Mouse (Mus musculus): Measurements from ENCODE around the gene Trim58. TPM values are rescaled to one million over a fixed set of nuclear protein-coding genes. Genes with fewer than 3 reads are reported as not detected.

Gene Trim58
- polyA plus RNA-seq, 1 experiment = 0.08 TPM

GRCm38 (mm10) chr11:58641057-58641456 lies 792 bp downstream of the Trim58 start:
- Histone ChIP-seq H3K4me3 (replicated peaks; ENCODE audit: extremely low read depth, low read depth, low read length) (no peak overlapping the region), H3K4me1 (ENCODE audit: control insufficient read depth, insufficient read depth, low read length) (no peaks in the 10 kb centered on the region)
- no peak for TF ChIP-seq CTCF (IDR thresholded peaks at IDR 0.05; ENCODE audit: insufficient read depth, low read length)
- TF ChIP-seq POLR2A (IDR thresholded peaks at IDR 0.05; ENCODE audit: borderline replicate concordance, extremely low read depth, low read depth, low read length) = no peak
- DNase-seq = no peak
- 22% methylated on average over 14 of the region's 14 CpGs for WGBS

DNA sequence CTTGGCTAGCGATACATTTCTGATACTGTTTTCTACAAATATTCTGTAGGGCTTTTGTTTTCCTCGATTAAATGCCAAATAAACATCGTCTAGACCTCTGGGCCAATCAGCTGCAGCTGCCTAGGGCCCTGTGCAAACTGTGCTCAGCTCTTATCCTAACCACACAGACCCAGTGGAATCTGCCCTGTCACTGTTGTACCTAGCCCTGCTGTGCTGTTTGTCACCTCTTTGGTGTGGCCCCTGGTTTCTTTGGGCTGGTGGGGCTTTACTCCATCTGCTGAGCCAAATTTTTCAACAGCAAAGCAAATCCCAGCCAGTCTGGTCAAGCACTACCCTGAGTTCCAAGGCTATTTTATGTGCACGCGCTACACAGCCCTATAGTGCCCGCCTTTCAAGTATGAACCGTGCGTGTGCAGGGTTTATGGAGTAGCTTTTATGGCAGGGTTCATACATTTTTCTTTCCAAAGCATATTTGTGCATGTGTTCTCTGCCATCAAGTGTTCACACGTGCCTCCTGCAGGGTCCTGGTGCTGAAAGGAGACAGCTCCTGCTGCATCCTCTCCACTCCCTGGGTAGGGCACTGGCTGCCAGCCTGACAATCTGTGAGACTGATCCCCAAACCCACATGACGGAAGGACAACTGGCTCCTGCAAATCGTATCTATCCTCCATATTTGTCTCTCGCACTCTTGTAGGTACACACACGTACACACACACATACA lies 1.5 kb downstream of the Trim58 start:
- no peak for DNase-seq
- no peak for TF ChIP-seq CTCF (IDR thresholded peaks at IDR 0.05; ENCODE audit: insufficient read depth, low read length)
- TF ChIP-seq POLR2A (IDR thresholded peaks at IDR 0.05; ENCODE audit: borderline replicate concordance, extremely low read depth, low read depth, low read length) = no peak
- H3K4me3 ChIP-seq (replicated peaks; ENCODE audit: extremely low read depth, low read depth, low read length) = no peak overlapping the region
- 74% methylated on average over 13 of the region's 13 CpGs for WGBS
- no peaks in the 10 kb centered on the region for H3K4me1 ChIP-seq (ENCODE audit: control insufficient read depth, insufficient read depth, low read length)

GRCm38 (mm10) chr11:58643350-58643749 lies 3.1 kb downstream of the Trim58 start:
- peak; percentile 8 for DNase-seq
- WGBS = 30% methylated on average over 6 of the region's 6 CpGs
- H3K4me1 ChIP-seq (ENCODE audit: control insufficient read depth, insufficient read depth, low read length) = no peaks in the 10 kb centered on the region
- H3K4me3 ChIP-seq (replicated peaks; ENCODE audit: extremely low read depth, low read depth, low read length) = no peak overlapping the region
- no peak for TF ChIP-seq POLR2A (IDR thresholded peaks at IDR 0.05; ENCODE audit: borderline replicate concordance, extremely low read depth, low read depth, low read length)
- peak; percentile 85 for TF ChIP-seq CTCF (IDR thresholded peaks at IDR 0.05; ENCODE audit: insufficient read depth, low read length)

GRCm38 (mm10) chr11:58655151-58655550 lies 14.9 kb downstream of the Trim58 start:
- TF ChIP-seq POLR2A (IDR thresholded peaks at IDR 0.05; ENCODE audit: borderline replicate concordance, extremely low read depth, low read depth, low read length) = no peak
- no peak for TF ChIP-seq CTCF (IDR thresholded peaks at IDR 0.05; ENCODE audit: insufficient read depth, low read length)
- 84% methylated on average over 3 of the region's 3 CpGs for WGBS

GRCm38 (mm10) chr11:58658596-58658995 lies 18.3 kb downstream of the Trim58 start, which contains the start of gene Olfr322:
TSS of gene Olfr322 (plus strand) at chr11:58658782.
- H3K4me1 ChIP-seq (ENCODE audit: control insufficient read depth, insufficient read depth, low read length) = no peaks in the 10 kb centered on the region
- TF ChIP-seq CTCF (IDR thresholded peaks at IDR 0.05; ENCODE audit: insufficient read depth, low read length) (no peak), POLR2A (IDR thresholded peaks at IDR 0.05; ENCODE audit: borderline replicate concordance, extremely low read depth, low read depth, low read length) (no peak)
- no peak for DNase-seq
- H3K4me3 ChIP-seq (replicated peaks; ENCODE audit: extremely low read depth, low read depth, low read length) = no peak within 1 kb of the TSS
- 85% methylated on average over 4 of the region's 4 CpGs for WGBS

More at GRCm38 (mm10) chr11:58655151-58655550, 14.9 kb downstream of the Trim58 start:
- Histone ChIP-seq H3K4me3 (replicated peaks; ENCODE audit: extremely low read depth, low read depth, low read length) (no peak overlapping the region), H3K4me1 (ENCODE audit: control insufficient read depth, insufficient read depth, low read length) (no peaks in the 10 kb centered on the region)
- no peak for DNase-seq

DNA sequence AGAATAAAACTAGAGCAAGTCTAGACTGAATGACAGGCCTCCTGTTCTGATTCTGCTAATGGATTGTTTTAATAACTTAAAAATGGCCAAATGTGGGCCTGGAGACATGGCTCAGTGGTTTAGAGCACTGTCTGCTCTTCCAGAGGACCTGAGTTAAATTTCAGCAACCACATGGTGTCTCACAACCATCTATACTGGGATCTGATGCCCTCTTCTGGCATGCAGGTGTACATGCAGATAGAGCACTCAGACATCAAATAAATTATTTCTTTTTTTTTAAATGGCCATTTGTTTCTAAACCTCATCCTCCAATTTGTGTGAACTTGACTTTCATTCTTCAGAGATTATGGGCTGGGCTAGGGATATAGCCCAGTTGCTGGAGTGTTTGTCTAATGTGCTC lies 29.0 kb downstream of the Trim58 start:
- no peak for DNase-seq
- Histone ChIP-seq H3K4me3 (replicated peaks; ENCODE audit: extremely low read depth, low read depth, low read length) (no peak overlapping the region), H3K4me1 (ENCODE audit: control insufficient read depth, insufficient read depth, low read length) (no peaks in the 10 kb centered on the region)
- TF ChIP-seq POLR2A (IDR thresholded peaks at IDR 0.05; ENCODE audit: borderline replicate concordance, extremely low read depth, low read depth, low read length) = no peak
- no peak for TF ChIP-seq CTCF (IDR thresholded peaks at IDR 0.05; ENCODE audit: insufficient read depth, low read length)

- WGBS = 51% methylated on average over 4 of the region's 4 CpGs
Measured at GRCm38 (mm10) chr11:58671825-58672224, 31.6 kb downstream of the Trim58 start.

DNA sequence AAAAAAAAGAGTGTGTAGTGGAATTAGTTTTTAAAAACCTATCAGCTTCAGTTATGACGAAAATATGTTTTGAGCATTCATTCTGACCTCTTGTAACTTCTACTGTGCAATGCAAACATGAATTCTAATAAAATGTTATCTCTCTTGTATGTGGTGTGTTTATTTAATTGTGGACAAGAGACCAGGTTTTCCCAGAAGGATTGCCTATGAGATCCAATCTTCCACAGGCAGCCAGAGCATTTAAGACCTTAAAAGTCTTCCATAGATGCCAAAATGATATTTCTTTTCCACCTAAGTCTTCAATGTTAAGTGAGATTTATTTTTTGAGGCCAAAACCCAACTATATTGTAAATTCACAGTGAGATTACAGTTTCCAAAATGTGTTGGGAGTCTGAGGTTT lies 40.5 kb downstream of the Trim58 start, which contains the start of gene Olfr320:
Olfr320 (plus strand) TSS at position 301 of the 400 bp plus-strand sequence.
- DNase-seq = no peak
- TF ChIP-seq CTCF (IDR thresholded peaks at IDR 0.05; ENCODE audit: insufficient read depth, low read length) = no peak
- TF ChIP-seq POLR2A (IDR thresholded peaks at IDR 0.05; ENCODE audit: borderline replicate concordance, extremely low read depth, low read depth, low read length) = no peak
- WGBS = 72% methylated on average over 1 of the region's 1 CpGs
- Histone ChIP-seq H3K4me1 (ENCODE audit: control insufficient read depth, insufficient read depth, low read length) (no peaks in the 10 kb centered on the region), H3K4me3 (replicated peaks; ENCODE audit: extremely low read depth, low read depth, low read length) (no peak within 1 kb of the TSS)

More at GRCm38 (mm10) chr11:58671825-58672224, 31.6 kb downstream of the Trim58 start:
- TF ChIP-seq CTCF (IDR thresholded peaks at IDR 0.05; ENCODE audit: insufficient read depth, low read length) (no peak), POLR2A (IDR thresholded peaks at IDR 0.05; ENCODE audit: borderline replicate concordance, extremely low read depth, low read depth, low read length) (no peak)
- no peak for DNase-seq
- Histone ChIP-seq H3K4me1 (ENCODE audit: control insufficient read depth, insufficient read depth, low read length) (no peaks in the 10 kb centered on the region), H3K4me3 (replicated peaks; ENCODE audit: extremely low read depth, low read depth, low read length) (no peak overlapping the region)

- DNase-seq = no peak
- 80% methylated on average over 3 of the region's 3 CpGs for WGBS
- no peak for TF ChIP-seq POLR2A (IDR thresholded peaks at IDR 0.05; ENCODE audit: borderline replicate concordance, extremely low read depth, low read depth, low read length)
- no peak for TF ChIP-seq CTCF (IDR thresholded peaks at IDR 0.05; ENCODE audit: insufficient read depth, low read length)
- Histone ChIP-seq H3K4me3 (replicated peaks; ENCODE audit: extremely low read depth, low read depth, low read length) (no peak within 1 kb of the TSS), H3K4me1 (ENCODE audit: control insufficient read depth, insufficient read depth, low read length) (no peaks in the 10 kb centered on the region)
Measured at GRCm38 (mm10) chr11:58698862-58699261, 58.6 kb downstream of the Trim58 start, which contains the start of gene Olfr319. TSS of gene Olfr319 (plus strand) at chr11:58699162.

Other genes with a start within 250 kb of the Trim58 start
- 1.7 TPM in 1 of 2 replicates, not detected in the other for gene 1810065E05Rik, start 219.4 kb upstream of the Trim58 start, polyA plus RNA-seq (2012; rRNA removed)
- gene Gm12253, start 207.9 kb upstream of the Trim58 start, polyA plus RNA-seq (2012; rRNA removed) = not detected in 2 replicates
- gene Lypd9, start 187.5 kb upstream of the Trim58 start, polyA plus RNA-seq (2012; rRNA removed) = not detected in 2 replicates
- not detected in 2 replicates for gene Olfr30, start 178.2 kb upstream of the Trim58 start, polyA plus RNA-seq (2012; rRNA removed)
- not detected in 2 replicates for gene Olfr332, start 147.9 kb upstream of the Trim58 start, polyA plus RNA-seq (2012; rRNA removed)
- gene Olfr331, start 137.9 kb upstream of the Trim58 start, polyA plus RNA-seq (2012; rRNA removed) = not detected in 2 replicates
- gene Olfr330, start 105.6 kb upstream of the Trim58 start, polyA plus RNA-seq (2012; rRNA removed) = not detected in 2 replicates
- gene Olfr329-ps, start 94.0 kb upstream of the Trim58 start, polyA plus RNA-seq (2012; rRNA removed) = 0.08 TPM in 1 of 2 replicates, not detected in the other
- gene Olfr328, start 84.8 kb upstream of the Trim58 start, polyA plus RNA-seq (2012; rRNA removed) = not detected in 2 replicates
- 0.07 TPM in 1 of 2 replicates, not detected in the other for gene Olfr224, start 69.9 kb upstream of the Trim58 start, polyA plus RNA-seq (2012; rRNA removed)
- not detected in 2 replicates for gene Olfr325, start 62.7 kb upstream of the Trim58 start, polyA plus RNA-seq (2012; rRNA removed)
- gene Olfr324, start 45.4 kb upstream of the Trim58 start, polyA plus RNA-seq (2012; rRNA removed) = not detected in 2 replicates
- gene 2210407C18Rik, start 24.4 kb upstream of the Trim58 start, polyA plus RNA-seq (2012; rRNA removed) = not detected in 2 replicates
- not detected in 2 replicates for gene Olfr323, start 10.0 kb upstream of the Trim58 start, polyA plus RNA-seq (2012; rRNA removed)
- gene Olfr322, start 18.3 kb downstream of the Trim58 start, polyA plus RNA-seq (2012; rRNA removed) = not detected in 2 replicates
- gene Olfr320, start 40.6 kb downstream of the Trim58 start, polyA plus RNA-seq (2012; rRNA removed) = not detected in 2 replicates
- not detected in 2 replicates for gene Olfr319, start 58.7 kb downstream of the Trim58 start, polyA plus RNA-seq (2012; rRNA removed)
- not detected in 2 replicates for gene Olfr318, start 83.5 kb downstream of the Trim58 start, polyA plus RNA-seq (2012; rRNA removed)
- gene Olfr317, start 98.7 kb downstream of the Trim58 start, polyA plus RNA-seq (2012; rRNA removed) = not detected in 2 replicates
- gene Olfr316, start 112.3 kb downstream of the Trim58 start, polyA plus RNA-seq (2012; rRNA removed) = not detected in 2 replicates
- gene Olfr315, start 132.7 kb downstream of the Trim58 start, polyA plus RNA-seq (2012; rRNA removed) = not detected in 2 replicates
- gene Olfr314, start 142.5 kb downstream of the Trim58 start, polyA plus RNA-seq (2012; rRNA removed) = not detected in 2 replicates
- 10.7 and 18.1 TPM in 2 replicates for gene Fam183b, start 161.5 kb downstream of the Trim58 start, polyA plus RNA-seq (2012; rRNA removed)
- not detected in 2 replicates for gene Olfr313, start 174.5 kb downstream of the Trim58 start, polyA plus RNA-seq (2012; rRNA removed)
- gene Olfr312, start 188.8 kb downstream of the Trim58 start, polyA plus RNA-seq (2012; rRNA removed) = not detected in 2 replicates
- not detected in 2 replicates for gene Olfr311, start 198.8 kb downstream of the Trim58 start, polyA plus RNA-seq (2012; rRNA removed)
- gene Gm12258, start 206.7 kb downstream of the Trim58 start, polyA plus RNA-seq (2012; rRNA removed) = 2.8 and 4.0 TPM in 2 replicates
- 2.0 and 3.9 TPM in 2 replicates for gene 2810021J22Rik, start 226.8 kb downstream of the Trim58 start, polyA plus RNA-seq (2012; rRNA removed)